Mouse (Mus musculus) heart, embryonic 14.5 days (tissue): ENCODE measurements around the gene Sort1. TPM values are rescaled to one million over a fixed set of nuclear protein-coding genes. Genes with fewer than 3 reads are reported as not detected.

Experiments
- ATAC-seq: fragments of 200-750 bp; cut with Nextera tagmentation; 2 replicates; pipeline ENCODE4 v1.8.0; 2017; ENCODE audit warnings: low read depth, moderate TSS enrichment; ENCODE audit not compliant: insufficient number of reproducible peaks, insufficient read depth, low FRiP score
- H3K27ac ChIP-seq, 2 experiments: fragments of 200-500 bp in 1 of 2; fragments of 300-500 bp in 1 of 2; sonication (generic) in 1 of 2; replicated peaks in 1 of 2; 2 replicates each; pipeline ENCODE4 v1.5.1; 2012 to 2014; ENCODE audit warnings: low read depth in 2 of 2, low read length in 2 of 2, control low read depth in 1 of 2, mild to moderate bottlenecking in 1 of 2, mixed read lengths in 1 of 2; ENCODE audit not compliant: control insufficient read depth in 1 of 2, insufficient read depth in 1 of 2
- H3K27me3 ChIP-seq: fragments of 300-500 bp; sonication (generic); 2 replicates; pipeline ENCODE4 v1.6.1; 2014; ENCODE audit warnings: mild to moderate bottlenecking, low read length, control low read depth; ENCODE audit not compliant: control insufficient read depth, insufficient read depth
- H3K36me3 ChIP-seq: fragments of 300-500 bp; sonication (generic); 2 replicates; pipeline ENCODE4 v1.6.1; 2014; ENCODE audit warnings: mild to moderate bottlenecking, control low read depth, low read length, mixed read lengths; ENCODE audit not compliant: control insufficient read depth, insufficient read depth
- H3K4me1 ChIP-seq, 2 experiments: fragments of 200-500 bp in 1 of 2; fragments of 300-500 bp in 1 of 2; sonication (generic) in 1 of 2; 2 replicates each; pipeline ENCODE4 v1.6.1; 2012 to 2014; ENCODE audit warnings: low read length in 2 of 2, control low read depth in 1 of 2, mixed read lengths in 1 of 2; ENCODE audit not compliant: control insufficient read depth in 2 of 2, insufficient read depth in 2 of 2
- H3K4me2 ChIP-seq: fragments of 300-500 bp; sonication (generic); 2 replicates; pipeline ENCODE4 v1.6.1; 2014; ENCODE audit warnings: mild to moderate bottlenecking, low read length
- H3K4me3 ChIP-seq, 2 experiments: fragments of 200-500 bp in 1 of 2; fragments of 300-500 bp in 1 of 2; sonication (generic) in 1 of 2; 2 replicates each; pipeline ENCODE4 v1.5.1; 2012 to 2014; ENCODE audit warnings: low read length in 2 of 2, mild to moderate bottlenecking in 2 of 2, control low read depth in 1 of 2, low read depth in 1 of 2, moderate library complexity in 1 of 2; ENCODE audit not compliant: control insufficient read depth in 1 of 2, insufficient read depth in 1 of 2
- H3K9ac ChIP-seq: fragments of 300-500 bp; sonication (generic); 2 replicates; pipeline ENCODE4 v1.6.1; 2014; ENCODE audit warnings: mild to moderate bottlenecking, low read length
- H3K9me3 ChIP-seq: fragments of 300-500 bp; sonication (generic); 2 replicates; pipeline ENCODE4 v1.6.1; 2016; ENCODE audit warnings: low read length, control low read depth; ENCODE audit not compliant: control insufficient read depth
- WGBS: fragments of 180-500 bp; shearing (Covaris S2); extraction: QIAGEN DNeasy Blood & Tissue Kit; methylation state at CpG from one replicate; pipeline ENCODE4 v1.1.7; 2014; 5-methylcytosine and 5-hydroxymethylcytosine counted together
- polyA plus RNA-seq: library from polyadenylated mRNA; unstranded; fragments of >200 nt; fragmentation: Nextera tagmentation; extraction: Ambion mirVana; gene quantifications from 2 replicates; pipeline ENCODE4 v1.2.1, GENCODE M21; 2014

Gene Sort1
- polyA plus RNA-seq, 1 experiment from 2014 or later, result 21.4 TPM

- no peak overlapping the region for H3K4me2 ChIP-seq
- peaks cover 8 to 22% of the 10 kb centered on the region in 2 experiments for H3K4me1 ChIP-seq
- peaks cover 8% of the 10 kb centered on the region; the same call in 1 of the 2 replicates for H3K36me3 ChIP-seq
- no peak overlapping the region for H3K4me3 ChIP-seq
- H3K9me3 ChIP-seq, result no peaks in the 10 kb centered on the region
- H3K27me3 ChIP-seq, result no peaks in the 10 kb centered on the region
- H3K27ac ChIP-seq, result no peak overlapping the region
- ATAC-seq, result no peak
- no peak overlapping the region for H3K9ac ChIP-seq
These were observed 27.0 kb downstream of the Sort1 start for GRCm38 (mm10) chr3:108310921-108311341.

DNA sequence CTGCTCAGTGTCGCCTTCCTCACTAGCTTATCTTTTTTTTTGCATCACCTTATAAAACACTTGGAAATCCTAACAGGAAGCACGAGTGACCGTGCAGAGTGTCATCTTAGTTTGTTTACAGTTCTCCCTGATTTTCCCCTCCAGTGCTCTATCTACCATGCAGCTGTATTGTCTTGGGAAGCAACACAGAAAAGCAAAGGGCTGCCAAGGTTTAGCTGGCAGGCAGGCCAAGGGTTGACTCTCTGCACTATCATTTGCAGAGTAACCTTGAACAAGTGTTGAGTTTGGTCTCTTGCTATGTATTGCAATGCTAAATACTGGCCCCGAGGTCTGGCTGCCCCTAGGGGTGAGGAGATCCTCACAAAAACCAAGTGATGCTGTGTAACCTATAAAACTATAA is 27.8 kb downstream of the Sort1 start:
- H3K36me3 ChIP-seq, result peaks cover 9% of the 10 kb centered on the region; the same call in 1 of the 2 replicates
- no peak overlapping the region for H3K9ac ChIP-seq
- H3K27me3 ChIP-seq, result no peaks in the 10 kb centered on the region
- ATAC-seq, result no peak
- no peaks in the 10 kb centered on the region for H3K9me3 ChIP-seq
- H3K4me3 ChIP-seq, result no peak overlapping the region
- H3K27ac ChIP-seq, result no peak overlapping the region
- H3K4me1 ChIP-seq, result peaks cover 8 to 14% of the 10 kb centered on the region in 2 experiments
- H3K4me2 ChIP-seq, result no peak overlapping the region
- WGBS, result 70% methylated on average over 4 of the region's 4 CpGs

- Histone ChIP-seq H3K4me3 (no peak overlapping the region), H3K4me1 (peaks cover 8 to 13% of the 10 kb centered on the region in 2 experiments), H3K9ac (no peak overlapping the region), H3K4me2 (no peak overlapping the region), H3K27ac (no peak overlapping the region), H3K9me3 (no peaks in the 10 kb centered on the region), H3K27me3 (no peaks in the 10 kb centered on the region), H3K36me3 (peaks cover 9% of the 10 kb centered on the region; the same call in 1 of the 2 replicates)
- ATAC-seq, result no peak
These were observed 28.5 kb downstream of the Sort1 start for GRCm38 (mm10) chr3:108312414-108312813.

DNA sequence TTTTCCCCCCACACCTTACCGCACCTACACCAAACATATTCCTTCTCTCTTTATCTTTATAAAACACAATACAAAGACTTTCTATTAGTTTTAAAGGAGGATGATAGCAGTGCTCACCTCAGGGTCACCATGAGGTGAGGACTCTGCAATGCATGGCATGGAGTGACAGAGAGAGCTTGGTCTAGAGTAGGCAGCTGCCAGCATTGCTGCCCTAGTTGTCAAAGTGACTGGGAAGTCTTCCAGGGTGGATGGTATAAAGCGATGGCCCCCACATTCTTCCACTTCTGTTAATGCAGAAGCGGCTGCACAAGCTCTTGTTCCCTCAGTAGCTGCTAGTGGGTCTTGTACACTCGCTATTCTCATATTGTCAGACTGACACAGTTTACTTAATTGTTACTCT is 29.3 kb downstream of the Sort1 start:
- H3K4me2 ChIP-seq, result no peak overlapping the region
- 70% methylated on average over 4 of the region's 4 CpGs for WGBS
- ATAC-seq, result no peak
- H3K9ac ChIP-seq, result no peak overlapping the region
- no peaks in the 10 kb centered on the region for H3K9me3 ChIP-seq
- H3K4me1 ChIP-seq, result peaks cover 5 to 10% of the 10 kb centered on the region in 2 experiments
- H3K36me3 ChIP-seq, result peaks cover 9% of the 10 kb centered on the region; the same call in 1 of the 2 replicates
- H3K4me3 ChIP-seq, result no peak overlapping the region
- no peaks in the 10 kb centered on the region for H3K27me3 ChIP-seq
- 0 out of 4 replicates have a peak overlapping the region, but pooled peaks of 1 of the 2 experiments have one; percentile 1 for H3K27ac ChIP-seq

GRCm38 (mm10) chr3:108314038-108314675 is 30.3 kb downstream of the Sort1 start:
- Histone ChIP-seq H3K27me3 (no peaks in the 10 kb centered on the region), H3K36me3 (peaks cover 5% of the 10 kb centered on the region; the same call in 1 of the 2 replicates), H3K4me1 (peaks cover 5 to 8% of the 10 kb centered on the region in 2 experiments), H3K4me2 (no peak overlapping the region), H3K9me3 (no peaks in the 10 kb centered on the region), H3K27ac (no peak overlapping the region), H3K4me3 (no peak overlapping the region), H3K9ac (no peak overlapping the region)
- no peak for ATAC-seq
- WGBS, result 70% methylated on average over 8 of the region's 8 CpGs

DNA sequence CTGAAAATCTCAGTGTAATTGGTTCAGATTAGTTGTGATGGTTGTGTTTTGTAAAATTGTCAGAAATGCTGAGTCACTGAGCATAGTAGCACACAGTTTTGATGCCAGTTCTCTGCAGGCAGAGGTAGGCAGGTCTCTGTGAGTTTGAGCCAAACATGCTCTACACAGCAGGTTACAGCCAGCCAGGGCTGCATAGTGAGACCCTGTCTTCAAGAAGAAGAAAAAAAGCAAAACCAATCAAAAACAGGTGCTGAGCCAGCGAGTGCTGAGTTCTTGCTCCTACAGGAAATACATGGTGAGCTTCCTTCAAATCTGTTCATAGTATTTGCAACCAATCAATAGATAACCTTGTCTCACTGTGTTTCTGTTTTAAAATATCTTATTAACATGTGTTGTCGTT is 34.6 kb downstream of the Sort1 start:
- whole genome bisulfite sequencing, result 58% methylated on average over 2 of the region's 2 CpGs
- no peaks in the 10 kb centered on the region for H3K27me3 ChIP-seq
- H3K4me2 ChIP-seq, result no peak overlapping the region
- ATAC-seq, result no peak
- H3K4me3 ChIP-seq, result no peak overlapping the region
- H3K9me3 ChIP-seq, result no peaks in the 10 kb centered on the region
- H3K36me3 ChIP-seq, result 0 out of 2 replicates have a peak, but pooled peaks cover 4% of the 10 kb centered on the region
- no peak overlapping the region for H3K27ac ChIP-seq
- no peak overlapping the region for H3K9ac ChIP-seq
- peaks cover 7 to 12% of the 10 kb centered on the region in 2 experiments; a peak in 3 of 4 replicates for H3K4me1 ChIP-seq

DNA sequence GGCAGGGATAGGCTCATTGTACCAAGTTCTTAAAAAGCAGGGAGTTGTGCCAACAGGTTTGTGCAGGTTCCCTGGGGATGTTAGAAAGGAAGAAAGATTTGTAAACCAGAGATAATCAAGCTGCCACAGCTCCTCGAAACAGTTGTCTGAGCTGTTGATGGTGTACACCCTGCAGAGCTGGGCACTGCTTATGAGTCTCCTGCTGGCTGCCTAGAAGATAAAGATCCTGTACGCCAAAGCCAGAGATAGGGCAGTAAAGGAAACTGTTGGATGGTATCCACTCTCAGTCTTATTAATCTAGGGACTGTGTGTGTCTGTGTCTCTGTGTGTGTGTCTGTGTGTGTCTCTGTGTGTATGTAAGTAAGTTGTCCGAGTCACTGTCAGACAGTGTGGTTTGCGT is 37.8 kb downstream of the Sort1 start:
- ATAC-seq, result no peak
- H3K9me3 ChIP-seq, result no peaks in the 10 kb centered on the region
- H3K36me3 ChIP-seq, result peaks cover 15% of the 10 kb centered on the region
- H3K9ac ChIP-seq, result no peak overlapping the region
- 50% methylated on average over 4 of the region's 4 CpGs for WGBS
- no peaks in the 10 kb centered on the region for H3K27me3 ChIP-seq
- no peak overlapping the region for H3K4me2 ChIP-seq
- H3K4me3 ChIP-seq, result no peak overlapping the region
- H3K4me1 ChIP-seq, result peaks cover 7 to 19% of the 10 kb centered on the region in 2 experiments; a peak in 3 of 4 replicates
- H3K27ac ChIP-seq, result no peak overlapping the region

DNA sequence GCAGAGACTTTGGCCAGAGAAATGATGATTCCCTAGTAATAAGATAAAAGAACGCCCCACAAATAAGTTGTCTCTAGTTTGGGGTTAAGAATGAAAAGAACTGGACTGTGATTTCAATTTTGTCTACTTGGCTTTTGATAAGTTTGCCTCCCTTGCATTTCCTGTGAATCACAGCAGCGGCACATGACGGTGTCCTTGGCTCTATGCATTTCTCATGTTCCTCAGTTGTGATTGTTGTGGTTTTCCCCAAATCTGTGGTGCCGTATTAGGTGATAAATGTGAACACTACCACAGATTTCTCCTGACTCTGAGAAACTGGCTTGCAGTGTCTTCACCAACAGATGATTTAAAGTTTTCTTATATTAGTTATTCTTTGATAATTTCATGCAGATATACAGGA is 38.3 kb downstream of the Sort1 start:
- H3K36me3 ChIP-seq, result peaks cover 19% of the 10 kb centered on the region
- no peak overlapping the region for H3K4me2 ChIP-seq
- H3K9me3 ChIP-seq, result no peaks in the 10 kb centered on the region
- no peak overlapping the region for H3K27ac ChIP-seq
- no peak for ATAC-seq
- peaks cover 7 to 20% of the 10 kb centered on the region in 2 experiments; a peak in 3 of 4 replicates for H3K4me1 ChIP-seq
- WGBS, result 73% methylated on average over 4 of the region's 4 CpGs
- no peak overlapping the region for H3K9ac ChIP-seq
- H3K4me3 ChIP-seq, result no peak overlapping the region
- no peaks in the 10 kb centered on the region for H3K27me3 ChIP-seq
